Mouse (Mus musculus) embryonic facial prominence, embryonic 15.5 days (tissue): Measurements from ENCODE around the gene Astn2. TPM values are rescaled to one million over a fixed set of nuclear protein-coding genes. Genes with fewer than 3 reads are reported as not detected.

Source experiments
- ATAC-seq: fragments of 200-750 bp; cut with Nextera tagmentation; 2 replicates; pipeline ENCODE4 v1.8.0; 2017; ENCODE audit warnings: low read depth, moderate TSS enrichment; ENCODE audit not compliant: insufficient number of reproducible peaks, low FRiP score, low TSS enrichment
- H3K27ac ChIP-seq: fragments of 300-500 bp; sonication (generic); replicated peaks from 2 replicates; pipeline ENCODE4 v1.5.1; 2015; ENCODE audit warnings: mild to moderate bottlenecking, inconsistent platforms
- H3K27me3 ChIP-seq: fragments of 300-500 bp; sonication (generic); 2 replicates; pipeline ENCODE4 v1.6.1; 2015; ENCODE audit warnings: inconsistent platforms
- H3K36me3 ChIP-seq: fragments of 300-500 bp; sonication (generic); 2 replicates; pipeline ENCODE4 v1.6.1; 2015; ENCODE audit warnings: mild to moderate bottlenecking, inconsistent platforms
- H3K4me1 ChIP-seq: fragments of 300-500 bp; sonication (generic); 2 replicates; pipeline ENCODE4 v1.6.1; 2015; ENCODE audit warnings: inconsistent platforms
- H3K4me2 ChIP-seq: fragments of 300-500 bp; sonication (generic); replicated peaks from 2 replicates; pipeline ENCODE4 v1.6.1; 2015; ENCODE audit warnings: mild to moderate bottlenecking, inconsistent platforms
- H3K4me3 ChIP-seq: fragments of 300-500 bp; sonication (generic); replicated peaks from 2 replicates; pipeline ENCODE4 v1.5.1; 2015; ENCODE audit warnings: mild to moderate bottlenecking, inconsistent platforms
- H3K9ac ChIP-seq: fragments of 300-500 bp; sonication (generic); 2 replicates; pipeline ENCODE4 v1.6.1; 2015; ENCODE audit warnings: inconsistent platforms
- H3K9me3 ChIP-seq: fragments of 300-500 bp; sonication (generic); replicated peaks from 2 replicates; pipeline ENCODE4 v1.6.1; 2016; ENCODE audit warnings: inconsistent platforms
- WGBS: fragments of 180-500 bp; shearing (Covaris S2); methylation state at CpG from one replicate; pipeline ENCODE4 v1.1.7; 2015; 5-methylcytosine and 5-hydroxymethylcytosine counted together
- polyA plus RNA-seq: library from polyadenylated mRNA; unstranded; fragments of >200 nt; fragmentation: Nextera tagmentation; extraction: Ambion mirVana; gene quantifications from 2 replicates; pipeline ENCODE4 v1.2.1, GENCODE M21; 2015

The Astn2 gene
- polyA plus RNA-seq, 1 experiment from 2014 or later: 1.6 TPM

GRCm38 (mm10) chr4:65391001-65391400 is 1013.4 kb downstream of the Astn2 start:
- Histone ChIP-seq H3K4me2 (no peak overlapping the region), H3K4me1 (no peaks in the 10 kb centered on the region), H3K27me3 (no peaks in the 10 kb centered on the region), H3K36me3 (no peaks in the 10 kb centered on the region), H3K9ac (no peak overlapping the region), H3K27ac (no peak overlapping the region), H3K9me3 (no peaks in the 10 kb centered on the region), H3K4me3 (no peak overlapping the region)
- no peak for ATAC-seq
- WGBS: 60% methylated on average over 4 of the region's 4 CpGs

GRCm38 (mm10) chr4:65383070-65383469 is 1021.3 kb downstream of the Astn2 start:
- no peak overlapping the region for H3K27ac ChIP-seq
- H3K4me1 ChIP-seq: no peaks in the 10 kb centered on the region
- H3K9ac ChIP-seq: no peak overlapping the region
- no peaks in the 10 kb centered on the region for H3K27me3 ChIP-seq
- H3K9me3 ChIP-seq: no peaks in the 10 kb centered on the region
- 79% methylated on average over 4 of the region's 4 CpGs for WGBS
- no peak overlapping the region for H3K4me3 ChIP-seq
- ATAC-seq: no peak
- no peaks in the 10 kb centered on the region for H3K36me3 ChIP-seq
- no peak overlapping the region for H3K4me2 ChIP-seq

GRCm38 (mm10) chr4:65379461-65379860 is 1025.0 kb downstream of the Astn2 start:
- no peak overlapping the region for H3K4me3 ChIP-seq
- no peaks in the 10 kb centered on the region for H3K36me3 ChIP-seq
- no peaks in the 10 kb centered on the region for H3K4me1 ChIP-seq
- no peak for ATAC-seq
- H3K27ac ChIP-seq: no peak overlapping the region
- 90% methylated on average over 4 of the region's 4 CpGs for WGBS
- H3K27me3 ChIP-seq: no peaks in the 10 kb centered on the region
- no peak overlapping the region for H3K9ac ChIP-seq
- H3K9me3 ChIP-seq: no peaks in the 10 kb centered on the region
- H3K4me2 ChIP-seq: no peak overlapping the region

GRCm38 (mm10) chr4:65376571-65376970 is 1027.8 kb downstream of the Astn2 start:
- H3K9me3 ChIP-seq: no peaks in the 10 kb centered on the region
- H3K4me2 ChIP-seq: no peak overlapping the region
- no peak overlapping the region for H3K9ac ChIP-seq
- H3K36me3 ChIP-seq: no peaks in the 10 kb centered on the region
- no peak overlapping the region for H3K27ac ChIP-seq
- H3K27me3 ChIP-seq: no peaks in the 10 kb centered on the region
- no peak for ATAC-seq
- WGBS: 94% methylated on average over 2 of the region's 2 CpGs
- no peak overlapping the region for H3K4me3 ChIP-seq
- H3K4me1 ChIP-seq: no peaks in the 10 kb centered on the region

- H3K27ac ChIP-seq: no peak overlapping the region
- no peaks in the 10 kb centered on the region for H3K36me3 ChIP-seq
- no peak for ATAC-seq
- no peak overlapping the region for H3K4me3 ChIP-seq
- no peak overlapping the region for H3K4me2 ChIP-seq
- H3K9ac ChIP-seq: no peak overlapping the region
- no peaks in the 10 kb centered on the region for H3K4me1 ChIP-seq
- no peaks in the 10 kb centered on the region for H3K9me3 ChIP-seq
- WGBS: 46% methylated on average over 1 of the region's 1 CpGs
- no peaks in the 10 kb centered on the region for H3K27me3 ChIP-seq
Observed at GRCm38 (mm10) chr4:65373841-65374240, 1030.6 kb downstream of the Astn2 start.

- Histone ChIP-seq H3K4me1 (no peaks in the 10 kb centered on the region), H3K4me2 (no peak overlapping the region), H3K36me3 (no peaks in the 10 kb centered on the region), H3K27ac (no peak overlapping the region), H3K27me3 (no peaks in the 10 kb centered on the region), H3K4me3 (no peak overlapping the region), H3K9me3 (no peaks in the 10 kb centered on the region), H3K9ac (no peak overlapping the region)
- WGBS: 73% methylated on average over 3 of the region's 3 CpGs
- ATAC-seq: no peak
Observed at GRCm38 (mm10) chr4:65372731-65373130, 1031.7 kb downstream of the Astn2 start.

GRCm38 (mm10) chr4:65367135-65367534 is 1037.3 kb downstream of the Astn2 start:
- H3K36me3 ChIP-seq: no peaks in the 10 kb centered on the region
- no peaks in the 10 kb centered on the region for H3K9me3 ChIP-seq
- H3K4me1 ChIP-seq: no peaks in the 10 kb centered on the region
- H3K9ac ChIP-seq: no peak overlapping the region
- H3K27ac ChIP-seq: no peak overlapping the region
- no peak overlapping the region for H3K4me3 ChIP-seq
- H3K4me2 ChIP-seq: no peak overlapping the region
- H3K27me3 ChIP-seq: no peaks in the 10 kb centered on the region
- ATAC-seq: no peak

GRCm38 (mm10) chr4:65354580-65354979 is 1049.8 kb downstream of the Astn2 start:
- ATAC-seq: no peak
- H3K9me3 ChIP-seq: no peaks in the 10 kb centered on the region
- no peaks in the 10 kb centered on the region for H3K4me1 ChIP-seq
- H3K4me3 ChIP-seq: no peak overlapping the region
- no peak overlapping the region for H3K27ac ChIP-seq
- peaks cover 8% of the 10 kb centered on the region; the same call in 1 of the 2 replicates for H3K36me3 ChIP-seq
- no peak overlapping the region for H3K9ac ChIP-seq
- H3K4me2 ChIP-seq: no peak overlapping the region
- 60% methylated on average over 4 of the region's 4 CpGs for WGBS
- no peaks in the 10 kb centered on the region for H3K27me3 ChIP-seq

- no peak overlapping the region for H3K4me2 ChIP-seq
- H3K9ac ChIP-seq: no peak overlapping the region
- H3K4me3 ChIP-seq: no peak overlapping the region
- no peak for ATAC-seq
- no peaks in the 10 kb centered on the region for H3K27me3 ChIP-seq
- H3K36me3 ChIP-seq: peaks cover 8% of the 10 kb centered on the region; the same call in 1 of the 2 replicates
- no peak overlapping the region for H3K27ac ChIP-seq
- no peaks in the 10 kb centered on the region for H3K4me1 ChIP-seq
- H3K9me3 ChIP-seq: no peaks in the 10 kb centered on the region
- 80% methylated on average over 7 of the region's 7 CpGs for WGBS
Observed at GRCm38 (mm10) chr4:65350521-65350920, 1053.9 kb downstream of the Astn2 start.

- no peak overlapping the region for H3K4me2 ChIP-seq
- 60% methylated on average over 3 of the region's 3 CpGs for WGBS
- H3K27ac ChIP-seq: no peak overlapping the region
- no peaks in the 10 kb centered on the region for H3K36me3 ChIP-seq
- H3K4me1 ChIP-seq: no peaks in the 10 kb centered on the region
- H3K27me3 ChIP-seq: no peaks in the 10 kb centered on the region
- ATAC-seq: no peak
- H3K9ac ChIP-seq: no peak overlapping the region
- H3K9me3 ChIP-seq: no peaks in the 10 kb centered on the region
- H3K4me3 ChIP-seq: no peak overlapping the region
Observed at GRCm38 (mm10) chr4:65341766-65342165, 1062.6 kb downstream of the Astn2 start.

- H3K9ac ChIP-seq: no peak overlapping the region
- no peak overlapping the region for H3K27ac ChIP-seq
- no peak for ATAC-seq
- no peaks in the 10 kb centered on the region for H3K9me3 ChIP-seq
- H3K27me3 ChIP-seq: no peaks in the 10 kb centered on the region
- H3K4me3 ChIP-seq: no peak overlapping the region
- no peaks in the 10 kb centered on the region for H3K4me1 ChIP-seq
- no peak overlapping the region for H3K4me2 ChIP-seq
- no peaks in the 10 kb centered on the region for H3K36me3 ChIP-seq
- WGBS: 13% methylated on average over 1 of the region's 1 CpGs
Observed at GRCm38 (mm10) chr4:65333718-65334117, 1070.7 kb downstream of the Astn2 start.
